Mouse (Mus musculus): Measurements from ENCODE around the gene Vmn1r192. TPM values are rescaled to one million over a fixed set of nuclear protein-coding genes. Genes with fewer than 3 reads are reported as not detected.

The Vmn1r192 gene
- not detected for polyA plus RNA-seq (2014; fragmentation: Illumina TruSeq; extraction: RNeasy Lipid Tissue Mini Kit (QIAGEN cat#74804); ENCODE audit: low read depth, low replicate concordance)

DNA sequence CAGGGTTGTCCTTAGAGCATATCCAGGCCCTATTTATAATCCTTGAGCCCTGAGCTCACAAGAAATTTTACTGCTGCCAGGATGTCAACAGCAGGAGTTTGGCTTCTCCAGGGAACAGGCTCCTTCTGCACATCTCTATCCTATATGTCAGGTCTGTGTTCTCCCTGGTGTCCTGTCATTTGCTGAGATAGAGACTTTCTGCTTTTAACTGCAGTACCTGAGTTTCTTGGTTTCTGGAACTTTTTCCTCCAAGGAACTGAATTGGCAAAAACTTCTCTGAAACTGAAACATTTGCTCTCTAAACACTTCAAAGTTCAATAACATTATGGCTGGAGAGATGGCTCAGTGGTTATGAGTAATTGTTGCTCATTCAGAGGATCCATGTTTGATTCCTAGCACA is at the start of gene Vmn1r192:
Gene Vmn1r192 (minus strand): TSS at position 101 of the 400 bp plus-strand sequence.

DNA sequence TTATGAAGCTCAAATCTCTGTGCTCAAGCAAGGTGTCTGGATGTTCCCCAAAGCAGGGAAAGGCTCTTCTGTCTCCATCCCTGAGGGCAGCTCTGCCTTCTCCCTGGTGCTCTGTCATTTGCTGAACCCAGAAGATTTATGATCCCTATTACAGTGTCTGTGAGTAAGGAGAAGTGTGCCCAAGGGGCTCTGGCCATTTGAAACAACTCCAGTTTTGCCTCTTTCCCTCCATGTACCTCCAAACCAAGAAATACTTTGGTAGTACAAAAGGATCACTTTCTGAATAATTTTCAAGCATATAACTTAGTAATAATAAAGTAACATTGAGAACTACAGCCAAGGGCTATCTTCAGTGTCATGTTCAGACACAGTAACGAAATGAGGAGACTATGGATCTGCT is 32.1 kb upstream of the Vmn1r192 start, which contains the start of gene Vmn1r193:
Gene Vmn1r193 (minus strand): TSS at position 101 of the 400 bp plus-strand sequence.

DNA sequence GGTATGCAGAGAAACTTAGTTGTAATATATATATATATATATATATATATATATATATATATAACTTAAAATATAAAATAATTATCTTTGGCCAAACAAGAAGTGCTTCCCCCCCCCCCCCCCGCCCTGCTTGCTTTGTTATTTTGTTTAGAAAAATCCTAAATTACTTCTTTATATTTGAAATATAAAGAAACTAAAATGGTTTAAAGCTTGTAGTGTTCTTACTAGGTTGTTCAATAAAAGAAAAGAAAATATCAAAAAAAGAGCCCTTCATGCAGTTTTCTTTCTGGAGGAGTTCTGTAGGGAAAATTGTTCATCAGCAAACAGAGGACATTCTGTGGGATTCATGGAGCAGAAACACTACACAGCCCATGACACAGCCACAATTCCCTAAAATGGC is 7.1 kb downstream of the Vmn1r192 start, which contains the start of gene Vmn1r191:
Gene Vmn1r191 (minus strand): TSS at position 101 of the 400 bp plus-strand sequence.

Other genes with a start within 250 kb of the Vmn1r192 start
- gene Zfp184, start 246.0 kb downstream of the Vmn1r192 start, polyA plus RNA-seq (2014; fragmentation: Illumina TruSeq; extraction: RNeasy Lipid Tissue Mini Kit (QIAGEN cat#74804); ENCODE audit: low read depth, low replicate concordance), result not detected
- not detected for gene Pom121l2, start 209.9 kb downstream of the Vmn1r192 start, polyA plus RNA-seq (2014; fragmentation: Illumina TruSeq; extraction: RNeasy Lipid Tissue Mini Kit (QIAGEN cat#74804); ENCODE audit: low read depth, low replicate concordance)
- 0.42 TPM for gene Prss16, start 181.4 kb downstream of the Vmn1r192 start, polyA plus RNA-seq (2014; fragmentation: Illumina TruSeq; extraction: RNeasy Lipid Tissue Mini Kit (QIAGEN cat#74804); ENCODE audit: low read depth, low replicate concordance)
- not detected for gene Hist1h2ah, start 155.6 kb downstream of the Vmn1r192 start, polyA plus RNA-seq (2014; fragmentation: Illumina TruSeq; extraction: RNeasy Lipid Tissue Mini Kit (QIAGEN cat#74804); ENCODE audit: low read depth, low replicate concordance)
- not detected for gene Hist1h2bk, start 155.3 kb downstream of the Vmn1r192 start, polyA plus RNA-seq (2014; fragmentation: Illumina TruSeq; extraction: RNeasy Lipid Tissue Mini Kit (QIAGEN cat#74804); ENCODE audit: low read depth, low replicate concordance)
- gene Hist1h4i, start 149.8 kb downstream of the Vmn1r192 start, polyA plus RNA-seq (2014; fragmentation: Illumina TruSeq; extraction: RNeasy Lipid Tissue Mini Kit (QIAGEN cat#74804); ENCODE audit: low read depth, low replicate concordance), result 1.7 TPM
- gene Hist1h2ag, start 148.2 kb downstream of the Vmn1r192 start, polyA plus RNA-seq (2014; fragmentation: Illumina TruSeq; extraction: RNeasy Lipid Tissue Mini Kit (QIAGEN cat#74804); ENCODE audit: low read depth, low replicate concordance), result not detected
- not detected for gene Hist1h2bj, start 147.9 kb downstream of the Vmn1r192 start, polyA plus RNA-seq (2014; fragmentation: Illumina TruSeq; extraction: RNeasy Lipid Tissue Mini Kit (QIAGEN cat#74804); ENCODE audit: low read depth, low replicate concordance)
- gene Vmn1r188, start 106.7 kb downstream of the Vmn1r192 start, polyA plus RNA-seq (2014; fragmentation: Illumina TruSeq; extraction: RNeasy Lipid Tissue Mini Kit (QIAGEN cat#74804); ENCODE audit: low read depth, low replicate concordance), result not detected
- not detected for gene Vmn1r189, start 85.3 kb downstream of the Vmn1r192 start, polyA plus RNA-seq (2014; fragmentation: Illumina TruSeq; extraction: RNeasy Lipid Tissue Mini Kit (QIAGEN cat#74804); ENCODE audit: low read depth, low replicate concordance)
- gene Vmn1r191, start 7.2 kb downstream of the Vmn1r192 start, polyA plus RNA-seq (2014; fragmentation: Illumina TruSeq; extraction: RNeasy Lipid Tissue Mini Kit (QIAGEN cat#74804); ENCODE audit: low read depth, low replicate concordance), result not detected
- not detected for gene Vmn1r193, start 32.0 kb upstream of the Vmn1r192 start, polyA plus RNA-seq (2014; fragmentation: Illumina TruSeq; extraction: RNeasy Lipid Tissue Mini Kit (QIAGEN cat#74804); ENCODE audit: low read depth, low replicate concordance)
- gene Vmn1r194, start 53.1 kb upstream of the Vmn1r192 start, polyA plus RNA-seq (2014; fragmentation: Illumina TruSeq; extraction: RNeasy Lipid Tissue Mini Kit (QIAGEN cat#74804); ENCODE audit: low read depth, low replicate concordance), result not detected
- not detected for gene Vmn1r195, start 79.4 kb upstream of the Vmn1r192 start, polyA plus RNA-seq (2014; fragmentation: Illumina TruSeq; extraction: RNeasy Lipid Tissue Mini Kit (QIAGEN cat#74804); ENCODE audit: low read depth, low replicate concordance)
- not detected for gene Vmn1r196, start 98.8 kb upstream of the Vmn1r192 start, polyA plus RNA-seq (2014; fragmentation: Illumina TruSeq; extraction: RNeasy Lipid Tissue Mini Kit (QIAGEN cat#74804); ENCODE audit: low read depth, low replicate concordance)
- not detected for gene Vmn1r197, start 133.4 kb upstream of the Vmn1r192 start, polyA plus RNA-seq (2014; fragmentation: Illumina TruSeq; extraction: RNeasy Lipid Tissue Mini Kit (QIAGEN cat#74804); ENCODE audit: low read depth, low replicate concordance)
- not detected for gene Vmn1r198, start 159.2 kb upstream of the Vmn1r192 start, polyA plus RNA-seq (2014; fragmentation: Illumina TruSeq; extraction: RNeasy Lipid Tissue Mini Kit (QIAGEN cat#74804); ENCODE audit: low read depth, low replicate concordance)
- not detected for gene Vmn1r199, start 188.7 kb upstream of the Vmn1r192 start, polyA plus RNA-seq (2014; fragmentation: Illumina TruSeq; extraction: RNeasy Lipid Tissue Mini Kit (QIAGEN cat#74804); ENCODE audit: low read depth, low replicate concordance)
- gene Vmn1r200, start 199.2 kb upstream of the Vmn1r192 start, polyA plus RNA-seq (2014; fragmentation: Illumina TruSeq; extraction: RNeasy Lipid Tissue Mini Kit (QIAGEN cat#74804); ENCODE audit: low read depth, low replicate concordance), result not detected